Mouse (Mus musculus): ENCODE measurements at regions not wholly inside any gene's neighbourhood (a gene's known extent, or its start where the extent isn't known, plus 50 kb on each side); places are given as distances from the start of the nearest gene placed in this dataset.

DNA sequence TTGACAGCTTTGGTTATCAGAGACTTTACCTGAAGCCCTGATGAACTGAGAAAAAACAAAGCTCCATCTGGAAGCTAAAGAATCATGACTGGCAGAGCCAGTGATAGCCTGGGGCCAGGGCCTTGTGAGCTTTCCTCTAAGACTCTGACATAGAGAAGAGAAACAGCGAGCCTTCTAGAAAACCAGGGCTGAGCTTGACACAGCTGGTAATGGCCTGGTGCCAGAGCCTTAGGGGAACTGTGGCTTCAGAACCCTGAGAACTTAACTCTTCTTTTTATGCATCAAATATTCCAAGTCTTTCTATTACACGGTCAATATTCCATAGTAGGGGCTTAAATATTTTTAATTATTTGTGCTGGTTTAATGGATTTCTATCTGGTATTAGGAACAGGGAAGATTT is 165.2 kb upstream of the Crygf start:
- TF ChIP-seq POLR2A (IDR thresholded peaks at IDR 0.05; ENCODE audit: extremely low read depth, insufficient read depth, low read length) (no peak), CTCF (IDR thresholded peaks at IDR 0.05; ENCODE audit: extremely low read depth, insufficient read depth, low read length) (no peak)

Measured in cortical plate, adult 2 months (tissue).